Mouse (Mus musculus): ENCODE results near the gene Unc93b1.

Unc93b1 gene

DNA sequence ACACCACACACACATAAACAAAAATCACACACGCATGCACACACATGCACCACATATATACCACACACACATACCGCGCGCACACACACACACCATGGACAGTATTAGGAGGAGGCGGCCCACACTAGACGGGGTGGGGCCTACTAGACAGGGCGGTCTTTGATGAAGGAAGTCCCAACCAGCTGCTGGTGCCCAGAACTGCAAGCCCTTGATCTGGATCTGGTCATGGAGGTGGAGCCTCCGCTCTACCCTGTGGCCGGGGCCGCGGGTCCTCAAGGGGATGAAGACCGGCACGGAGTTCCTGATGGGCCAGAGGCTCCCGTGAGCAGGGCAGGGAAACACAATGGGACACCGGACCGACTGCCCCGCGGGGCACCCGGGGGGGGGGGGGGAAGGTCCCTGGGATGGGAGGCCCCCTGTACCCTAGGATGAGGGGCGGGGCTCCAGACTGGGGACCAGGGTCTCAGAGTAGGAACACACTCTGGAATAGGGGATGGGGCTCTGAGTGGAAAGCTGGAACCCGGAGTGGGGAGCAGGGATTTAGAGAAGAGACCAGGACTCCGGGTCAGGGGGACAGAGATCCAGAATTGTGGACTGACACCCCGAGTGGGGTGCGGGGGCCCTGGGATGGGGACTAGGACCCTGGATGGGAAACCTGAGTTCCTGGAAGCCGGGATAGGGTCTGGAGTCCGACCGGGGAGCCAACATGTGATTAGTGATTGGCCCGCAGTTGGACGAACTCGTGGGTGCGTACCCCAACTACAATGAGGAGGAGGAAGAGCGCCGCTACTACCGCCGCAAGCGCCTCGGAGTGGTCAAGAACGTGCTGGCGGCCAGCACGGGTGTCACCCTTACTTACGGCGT is at the start of gene Unc93b1:
Unc93b1 (plus strand) TSS at position 155 of the 864 bp plus-strand sequence.
- DNase-seq: peak; percentile 42 to 50

DNA sequence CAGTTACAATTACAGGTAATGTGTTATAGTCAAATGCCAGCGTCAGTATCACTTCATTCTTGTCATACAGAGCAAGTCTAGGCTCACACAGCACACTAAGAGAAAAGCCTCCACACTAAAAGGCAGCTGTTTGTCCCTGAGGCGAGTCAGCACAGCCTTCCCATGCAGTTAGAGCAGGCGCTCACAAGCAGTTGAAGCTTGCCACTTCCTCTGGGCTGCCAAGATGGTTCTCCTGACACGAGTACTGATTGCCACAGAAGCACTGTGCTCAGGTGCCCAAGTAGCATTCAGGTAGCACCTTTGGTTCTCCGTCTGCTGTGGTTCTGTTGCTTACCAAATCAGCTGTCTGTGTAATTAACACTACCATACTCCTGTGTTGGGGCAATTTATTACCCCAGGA is 45.9 kb upstream of the Unc93b1 start:
- DNase-seq: no peak

DNA sequence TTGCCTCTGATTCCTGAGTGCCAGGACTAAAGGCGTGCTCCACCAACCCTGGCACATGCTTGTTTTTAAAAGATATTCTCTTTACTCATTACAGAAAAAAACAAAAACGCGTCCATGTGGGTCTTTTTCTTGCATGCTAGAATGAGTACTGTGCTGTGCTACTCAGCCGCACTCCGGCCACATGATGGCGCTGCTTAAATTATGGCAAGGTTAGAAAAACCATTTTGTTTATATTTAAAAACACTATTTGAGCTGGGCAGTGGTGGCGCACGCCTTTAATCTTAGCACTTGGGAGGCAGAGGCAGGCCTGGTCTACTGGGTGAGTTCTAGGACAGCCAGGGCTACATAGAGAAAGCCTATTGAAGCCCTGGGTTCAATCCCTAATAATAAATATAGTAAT is 44.8 kb upstream of the Unc93b1 start:
- DNase-seq: no peak

DNA sequence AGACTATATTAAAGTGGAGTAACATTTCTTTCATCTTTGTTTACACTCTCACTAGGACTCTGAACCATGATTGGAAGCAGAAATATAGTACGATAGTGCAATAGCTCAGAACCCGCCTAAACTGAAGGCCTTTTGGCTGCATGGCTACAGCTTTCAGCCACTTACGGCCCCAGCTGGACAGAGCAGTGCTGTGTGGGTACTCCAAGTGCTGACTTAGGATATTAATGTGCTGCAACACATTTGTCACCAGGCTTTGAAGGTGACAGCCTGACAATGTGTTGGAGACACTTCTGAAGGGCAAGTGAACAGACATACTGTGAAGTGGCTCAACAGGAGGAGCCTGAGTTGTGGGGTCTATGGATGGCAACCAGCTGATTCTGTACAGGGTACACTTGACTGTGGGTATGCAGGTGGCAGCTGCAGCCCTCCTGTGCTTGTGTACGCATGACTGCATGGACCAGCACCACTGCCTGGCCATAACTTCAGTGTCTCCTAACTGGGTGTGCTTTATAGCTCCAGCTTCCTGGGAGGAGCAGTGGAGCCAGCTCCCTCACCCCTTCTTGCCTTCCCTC is 41.4 kb upstream of the Unc93b1 start:
- DNase-seq: no peak

DNA sequence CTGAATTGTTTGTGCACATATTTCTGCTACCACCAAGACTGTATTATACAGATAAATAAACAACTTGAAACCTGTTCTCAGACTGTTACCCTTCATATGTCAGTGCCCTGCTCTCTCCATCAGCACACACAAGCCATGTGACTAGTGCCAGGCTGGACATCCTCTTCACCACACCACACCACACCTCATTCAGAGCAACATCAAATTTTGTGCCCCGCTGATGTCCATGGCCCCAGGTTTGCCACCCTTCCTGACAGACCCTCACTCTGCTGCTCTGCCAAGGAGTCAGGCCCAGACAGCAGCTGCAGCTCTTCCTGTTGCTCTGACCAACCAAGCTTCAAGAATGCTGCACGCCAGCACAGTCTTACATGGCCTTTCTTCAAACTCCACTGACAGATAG is 40.7 kb upstream of the Unc93b1 start:
- DNase-seq: no peak

DNA sequence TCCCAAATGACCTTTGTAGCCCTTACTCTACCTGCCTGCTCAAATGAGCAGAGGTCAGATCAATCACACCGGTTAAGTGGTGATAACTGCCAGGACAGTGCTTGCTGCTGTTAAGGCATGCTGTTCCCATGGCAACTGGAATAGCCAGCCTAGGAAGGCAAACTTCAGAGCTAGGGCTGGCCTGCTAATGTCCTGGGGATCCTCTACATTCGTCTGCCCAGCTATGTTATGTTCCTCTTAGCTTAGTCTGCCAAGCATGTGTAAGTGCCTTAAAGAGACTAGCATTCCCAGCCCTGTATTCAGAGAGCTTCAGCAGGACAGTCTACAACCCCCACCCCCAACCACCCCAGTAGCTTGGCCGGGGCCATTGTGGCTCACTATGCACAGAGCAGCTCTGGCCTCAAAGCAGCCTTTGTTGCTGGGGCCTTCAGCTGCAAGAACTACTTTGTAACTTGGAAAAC is 39.8 kb upstream of the Unc93b1 start:
- peak in 1 of 2 experiments; percentile 43 for DNase-seq

DNA sequence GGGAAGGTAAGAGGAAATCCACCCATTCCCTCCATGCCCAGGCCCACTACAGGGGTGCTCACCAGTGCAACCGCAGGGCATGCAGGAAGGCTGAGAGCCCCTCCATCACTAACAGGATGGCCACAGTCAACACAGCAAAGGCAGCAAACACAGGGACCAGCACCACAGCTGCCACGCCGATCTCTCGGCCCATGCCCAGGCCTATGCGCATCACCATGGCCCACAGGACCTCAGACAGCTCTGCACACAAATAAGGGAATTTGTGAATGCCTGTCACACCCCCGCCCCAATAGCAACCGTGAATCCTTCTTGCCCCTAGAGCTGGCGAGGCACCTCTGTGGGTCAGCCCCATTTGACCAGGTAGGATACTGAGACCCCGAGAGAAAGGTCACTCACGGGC is 38.8 kb upstream of the Unc93b1 start:
- no peak for DNase-seq

DNA sequence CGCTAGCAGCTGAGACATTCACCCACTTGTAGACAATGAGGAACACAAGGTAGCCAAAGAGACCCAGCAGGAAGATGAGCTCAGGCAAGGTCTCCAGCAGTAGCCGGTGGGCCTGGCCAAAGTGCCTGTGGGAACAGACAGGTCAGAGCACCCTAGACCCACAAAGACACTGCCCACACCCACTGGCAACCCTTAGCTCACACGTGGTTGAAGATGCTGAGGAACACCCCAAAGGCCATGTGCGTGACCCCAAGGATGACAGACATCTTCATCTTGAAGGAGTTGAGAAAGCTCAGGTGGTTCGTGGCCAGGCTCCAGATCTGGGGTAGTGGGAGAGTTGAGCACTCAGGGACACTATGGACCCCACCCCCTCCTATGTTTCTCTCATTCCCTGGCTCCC is 37.4 kb upstream of the Unc93b1 start:
- DNase-seq: no peak

DNA sequence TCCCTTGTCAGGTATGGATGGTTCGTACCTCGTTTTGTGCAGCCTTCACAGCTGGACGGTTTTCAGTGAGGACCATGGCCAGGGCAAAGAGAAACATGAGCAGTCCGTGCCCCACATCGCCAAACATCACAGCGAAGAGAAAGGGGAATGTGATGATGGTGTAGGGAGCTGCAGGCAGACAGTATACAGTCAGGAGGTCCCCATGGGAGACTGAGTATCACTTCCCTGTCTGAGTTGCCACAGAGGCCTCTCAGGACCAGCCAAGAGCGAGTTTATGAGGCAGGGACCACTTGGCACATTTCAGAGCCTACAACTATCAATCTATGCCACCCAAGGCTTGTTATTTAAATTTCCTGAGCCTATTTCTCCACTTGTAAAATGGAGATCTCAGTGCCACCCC is 36.0 kb upstream of the Unc93b1 start:
- no peak for DNase-seq

DNA sequence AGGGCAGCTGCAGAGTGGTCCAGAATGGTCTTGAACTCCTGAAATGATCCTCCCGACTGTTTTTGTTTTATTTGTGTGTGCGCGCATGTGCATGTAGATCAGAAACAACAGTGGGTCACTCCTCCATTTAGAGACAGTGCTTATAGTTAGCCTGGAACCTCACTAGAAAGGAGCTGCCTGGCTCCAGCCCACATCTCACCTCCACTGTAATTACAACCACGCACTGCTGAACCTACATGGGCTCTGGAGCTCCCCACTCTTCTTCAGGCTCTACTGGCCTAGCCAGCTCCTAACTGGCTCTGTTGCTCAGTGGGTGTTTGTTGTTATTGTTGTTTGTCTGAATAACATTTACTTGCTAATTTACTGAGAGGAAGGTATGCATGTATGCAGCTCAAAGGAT is 35.4 kb upstream of the Unc93b1 start:
- DNase-seq: no peak

DNA sequence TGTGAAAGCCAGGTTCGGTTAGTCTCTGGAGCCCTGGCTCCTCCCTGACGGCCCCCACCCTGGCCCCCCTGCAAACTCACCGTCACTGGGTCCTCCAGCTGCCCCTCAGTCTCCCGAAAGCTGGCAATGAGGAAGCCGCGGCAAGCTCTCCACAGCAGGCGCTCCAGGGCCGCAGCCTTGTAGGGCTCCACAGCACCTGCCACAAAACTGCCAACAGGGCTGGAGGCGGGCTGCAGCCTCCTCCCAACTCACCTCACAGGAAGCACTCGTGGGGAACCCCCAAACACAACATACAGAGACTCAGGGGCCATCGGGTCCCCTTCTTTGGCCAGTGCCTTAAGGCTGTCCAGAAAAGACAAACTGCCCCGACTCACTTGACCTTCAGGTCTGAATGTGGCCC is 32.0 kb upstream of the Unc93b1 start:
- no peak for DNase-seq

DNA sequence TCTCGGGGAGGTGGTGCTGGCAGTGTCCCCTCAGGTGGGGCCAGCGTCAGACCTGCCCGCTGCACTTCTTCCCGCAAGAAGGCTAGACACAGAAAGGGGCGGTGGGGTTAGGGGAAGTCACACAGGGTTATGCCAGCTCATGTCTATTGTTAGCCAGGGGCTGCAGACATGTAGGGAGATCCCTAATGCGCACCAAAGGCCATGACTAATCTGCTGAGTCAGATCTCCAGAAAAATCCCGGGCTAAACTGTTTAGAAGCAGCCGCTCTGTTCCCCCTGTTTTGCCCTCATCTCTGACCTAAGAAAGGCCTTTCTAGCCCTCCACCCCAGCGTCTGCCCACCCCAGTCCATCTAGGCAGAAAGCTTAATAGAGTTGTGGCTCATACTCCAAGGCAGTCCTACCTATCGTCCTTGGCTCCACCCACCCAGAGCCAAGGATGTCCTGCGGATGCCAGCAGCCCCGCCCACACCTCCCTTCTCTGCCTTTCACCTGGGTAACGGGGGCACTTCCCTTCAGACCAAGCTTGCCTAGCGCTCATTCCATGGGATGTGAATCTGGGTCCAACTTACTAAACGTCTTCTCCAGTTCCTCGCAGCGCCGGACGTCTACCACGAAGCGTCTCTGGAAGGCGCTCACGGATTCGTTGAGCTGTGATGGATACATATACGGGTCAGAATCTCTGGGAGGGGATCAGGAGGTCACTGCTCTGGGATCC is 31.2 kb upstream of the Unc93b1 start:
- DNase-seq: no peak

DNA sequence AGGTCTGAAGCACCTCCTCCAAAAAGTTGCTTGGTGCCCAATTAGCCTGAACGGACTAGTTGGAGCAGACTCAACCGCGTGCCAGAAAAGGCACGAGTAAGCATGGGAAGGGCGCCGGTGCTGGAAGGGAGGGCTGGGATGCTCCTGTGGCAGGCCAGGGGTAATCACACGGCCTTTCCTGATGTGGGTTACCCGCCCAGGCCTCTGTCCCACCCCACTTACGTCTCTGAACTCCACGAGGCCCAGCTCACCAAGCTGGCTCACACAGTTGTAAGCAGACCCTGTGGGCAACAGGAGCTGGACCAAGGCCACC is 30.7 kb upstream of the Unc93b1 start:
- no peak for DNase-seq

DNA sequence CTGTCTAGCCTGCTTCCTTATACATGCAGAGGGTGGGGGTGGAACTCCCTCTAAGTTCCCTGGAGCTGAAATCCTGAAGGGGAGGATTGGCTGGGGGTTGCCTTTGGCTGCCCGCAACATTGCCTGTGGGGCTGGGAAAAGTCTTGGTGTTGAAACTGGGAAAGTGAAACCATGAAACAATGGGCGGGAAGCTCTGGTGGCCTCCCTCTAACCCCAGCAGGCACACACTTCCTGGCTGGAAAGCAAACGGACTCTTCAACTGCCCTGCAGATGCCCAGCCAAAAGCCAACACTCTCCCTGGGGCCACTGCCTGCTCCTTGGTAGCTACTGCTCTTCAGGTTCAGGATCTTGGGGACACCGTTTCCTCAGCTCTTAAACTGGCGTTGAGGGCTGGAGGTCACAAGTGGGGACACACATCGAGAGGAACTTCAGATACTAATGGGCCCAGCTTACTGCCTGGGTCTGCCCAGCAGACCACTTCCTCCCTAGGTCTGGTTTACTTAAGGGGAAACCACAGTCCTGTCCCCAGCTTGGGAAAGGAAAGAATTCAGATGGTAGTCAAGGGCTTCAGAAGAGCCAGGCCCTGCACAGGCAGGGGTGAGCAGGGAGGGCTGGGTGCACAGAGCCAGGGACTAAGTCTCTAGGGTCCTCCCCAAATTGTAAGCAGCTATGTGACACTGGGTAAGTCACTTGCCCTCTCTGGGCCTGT is 29.6 kb upstream of the Unc93b1 start:
- no peak for DNase-seq

DNA sequence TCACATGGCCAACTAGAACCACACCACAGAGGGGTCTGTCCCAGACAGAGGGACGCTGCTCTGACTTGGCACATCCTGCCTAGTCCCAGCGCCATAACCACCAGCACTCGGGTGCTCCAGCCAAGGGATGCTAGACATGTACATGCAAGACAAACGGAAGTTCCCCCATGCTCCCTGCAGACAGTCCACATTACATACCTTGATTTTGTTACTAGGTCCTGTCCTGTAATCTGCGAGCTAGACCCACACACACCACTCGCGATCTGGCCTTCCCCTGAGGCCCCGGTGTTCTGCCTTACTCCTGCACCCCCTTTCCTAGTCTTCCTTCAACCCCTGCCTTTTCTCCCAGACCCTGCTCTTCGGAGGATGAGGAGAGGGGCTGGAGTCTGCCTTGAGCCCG is 28.7 kb upstream of the Unc93b1 start:
- no peak for DNase-seq

DNA sequence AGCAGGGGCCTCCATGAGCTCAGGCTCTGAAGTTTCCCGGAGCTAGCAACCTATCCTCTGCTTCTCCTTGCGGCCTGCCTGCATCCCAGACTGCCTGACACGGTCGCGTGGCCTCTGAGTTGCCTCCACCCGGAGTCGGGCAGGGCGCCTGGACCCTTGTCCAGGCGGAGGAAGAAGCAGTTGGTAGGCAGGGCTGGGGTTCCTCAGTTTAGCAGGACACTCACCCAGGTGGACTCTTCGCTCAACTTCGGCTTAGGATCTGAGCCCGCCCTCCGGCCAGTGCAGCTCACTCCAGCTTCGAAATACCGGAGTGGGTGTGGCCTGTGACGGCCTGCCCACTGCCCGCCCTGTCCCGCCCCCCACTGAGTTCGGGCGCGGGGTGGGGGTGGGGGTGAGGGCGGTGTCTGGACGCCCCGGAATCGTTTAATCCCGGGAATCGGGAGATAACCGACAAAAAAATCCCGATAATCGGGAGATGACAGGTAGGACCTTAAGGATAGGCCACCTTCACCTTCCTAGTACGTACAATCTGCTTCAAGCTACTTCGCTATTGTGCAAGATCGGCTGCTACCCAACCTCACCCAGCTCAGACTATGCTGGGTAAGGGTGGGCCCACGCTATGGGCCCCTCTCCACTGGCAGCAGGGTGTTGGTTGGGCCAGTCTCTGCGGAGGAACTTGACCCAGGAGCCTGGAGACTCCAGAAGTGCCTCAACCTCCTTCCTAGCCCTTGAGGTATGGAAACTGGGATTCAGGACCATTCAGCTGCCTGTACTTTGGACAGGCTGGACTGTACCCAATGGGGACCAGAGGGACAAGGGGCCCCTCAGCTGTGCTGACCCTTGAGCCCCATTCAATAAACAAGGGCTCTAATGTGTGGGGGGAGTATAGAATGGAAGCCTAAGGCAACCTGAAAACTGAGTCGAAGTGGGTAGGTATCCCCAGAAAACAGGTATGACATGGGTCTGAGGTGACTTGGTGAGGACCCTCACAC is 27.9 kb upstream of the Unc93b1 start, which contains the start of gene Tcirg1:
Tcirg1 (minus strand) TSS at position 339 of the 992 bp plus-strand sequence.
- DNase-seq: peak; percentile 61 to 70

DNA sequence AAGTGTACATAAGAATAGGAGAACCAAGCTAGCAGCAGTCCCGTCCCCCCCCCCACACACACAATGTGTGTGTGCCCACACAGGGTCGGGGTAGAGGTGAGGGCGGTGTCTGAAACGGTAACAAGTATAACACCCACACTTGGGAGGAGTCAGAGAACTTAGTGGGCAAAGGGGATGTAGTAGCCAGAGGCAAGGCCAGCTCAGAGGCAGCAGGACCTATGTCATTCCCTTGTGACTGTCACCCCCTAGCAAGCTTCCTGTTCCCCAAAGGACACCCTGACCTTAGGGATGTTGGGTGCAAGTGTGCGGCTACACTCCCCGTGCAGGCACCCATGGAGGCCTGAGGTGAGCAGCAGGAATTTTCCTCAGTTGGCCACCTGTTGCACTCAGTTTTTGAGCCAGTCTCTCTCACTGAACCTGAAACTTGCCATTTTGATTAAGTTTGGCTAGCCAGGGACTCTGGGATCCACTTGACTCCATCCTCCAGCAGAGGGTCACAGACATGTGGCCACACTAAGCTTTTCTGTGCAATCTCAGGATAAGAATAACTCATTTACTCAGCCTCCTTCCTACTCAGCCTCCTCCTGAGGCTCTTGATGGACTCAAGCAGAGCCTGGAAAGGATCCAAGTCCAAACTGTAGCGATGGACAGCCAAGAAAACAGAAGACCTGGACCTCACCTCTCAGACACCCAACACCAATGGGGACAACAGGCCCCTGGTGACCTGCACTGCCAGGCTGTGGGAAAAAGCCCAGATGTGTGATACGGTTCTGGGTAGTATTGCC is 26.9 kb upstream of the Unc93b1 start:
- no peak for DNase-seq

DNA sequence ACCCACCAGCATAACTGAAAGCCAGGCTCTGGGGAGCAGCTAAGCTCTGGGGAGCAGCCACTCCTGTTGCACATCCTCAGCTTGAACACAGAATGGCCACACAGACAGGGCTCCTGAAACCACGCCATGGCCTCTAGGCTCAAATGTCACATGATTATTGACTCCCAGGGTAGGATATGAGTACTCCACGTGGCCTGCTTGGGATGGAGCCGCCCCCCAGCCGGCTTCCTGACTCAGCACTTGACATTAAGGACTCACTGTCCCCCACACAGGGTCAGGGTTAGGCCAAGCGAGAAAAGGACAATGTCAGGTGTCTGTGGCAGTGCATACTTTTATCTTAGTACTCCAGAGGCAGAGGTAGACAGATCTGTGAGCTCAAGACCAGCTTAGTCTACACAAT is 24.8 kb upstream of the Unc93b1 start:
- DNase-seq: no peak

DNA sequence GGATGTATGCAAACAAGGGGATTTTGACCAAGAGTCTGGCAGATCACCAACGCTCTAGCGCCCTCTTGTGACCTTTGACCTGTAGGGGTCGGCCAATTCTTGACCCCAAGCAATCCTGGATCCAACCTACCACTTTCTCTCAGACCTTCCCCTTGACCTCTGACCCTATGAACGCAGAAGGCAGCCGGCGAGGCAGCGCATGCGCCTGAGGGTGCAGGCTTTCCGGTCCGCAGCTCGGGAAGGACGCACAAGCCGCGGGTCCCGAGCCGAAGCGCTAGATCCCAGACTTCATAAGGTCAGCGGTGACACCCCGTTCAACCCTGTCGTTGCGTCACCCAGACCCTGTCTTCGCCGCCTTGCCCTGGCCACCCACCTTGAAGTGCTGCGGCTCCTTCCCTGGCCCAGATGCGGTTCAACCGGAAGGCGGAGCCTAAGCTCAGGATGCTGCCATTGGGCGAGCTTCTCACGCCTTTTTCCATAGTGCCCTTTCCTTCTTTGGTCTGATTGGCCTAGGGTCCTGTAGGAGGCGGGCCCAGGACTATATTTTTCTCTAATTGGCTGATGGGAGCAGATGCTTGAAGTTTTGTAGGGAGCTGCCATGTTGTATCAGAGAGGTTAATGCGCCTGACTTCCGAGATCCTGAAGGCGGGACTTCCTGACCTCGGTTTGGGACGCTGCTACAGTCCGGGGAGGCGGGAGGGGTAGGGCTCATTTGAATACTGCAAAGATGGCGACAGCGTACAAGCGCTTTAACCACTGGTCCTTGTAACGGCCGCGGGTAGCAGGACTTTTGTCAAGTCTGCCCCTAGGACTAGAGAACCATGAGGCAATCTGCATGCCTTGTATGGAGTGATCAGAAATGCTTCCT is 22.4 kb upstream of the Unc93b1 start, which contains the start of gene Ndufs8:
Ndufs8 (minus strand) TSS at position 438 of the 868 bp plus-strand sequence.
- DNase-seq: peak; percentile 89 to 93

DNA sequence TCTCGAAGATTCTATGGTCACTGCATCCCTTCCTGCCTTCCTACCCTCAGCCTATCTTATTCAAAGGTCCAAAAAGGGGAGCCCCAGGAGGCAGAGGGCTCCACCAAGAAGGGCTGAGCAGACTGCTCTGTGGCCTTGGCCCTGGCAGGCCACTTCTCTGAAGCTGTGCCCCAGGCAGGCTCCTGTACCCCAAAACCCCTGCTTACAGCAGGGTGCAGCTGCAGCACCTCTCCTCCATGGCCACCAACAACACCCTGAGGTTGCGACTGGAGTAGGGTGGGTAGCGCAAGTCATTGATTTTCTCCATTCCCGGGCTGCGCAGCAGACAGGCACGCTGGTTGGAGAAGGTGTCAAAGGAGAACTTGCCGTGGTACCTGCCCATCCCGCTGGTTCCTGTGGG is 21.3 kb upstream of the Unc93b1 start:
- no peak for DNase-seq
